Mouse (Mus musculus) erythroblast, embryonic 14.5 days (primary cell): ENCODE measurements around the gene Pex16. TPM values are rescaled to one million over a fixed set of nuclear protein-coding genes. Genes with fewer than 3 reads are reported as not detected.

ENCODE experiments used
- H3K27me3 ChIP-seq: 2 replicates; pipeline ENCODE4 v1.6.1; 2012; ENCODE audit warnings: inconsistent platforms; ENCODE audit not compliant: control insufficient read depth
- H3K36me3 ChIP-seq: 2 replicates; pipeline ENCODE4 v1.6.1; 2012; ENCODE audit warnings: mild to moderate bottlenecking, inconsistent platforms; ENCODE audit not compliant: control insufficient read depth
- H3K4me1 ChIP-seq: 2 replicates; pipeline ENCODE4 v1.6.1; 2012; ENCODE audit warnings: inconsistent platforms; ENCODE audit not compliant: control insufficient read depth
- H3K4me3 ChIP-seq: replicated peaks from 2 replicates; pipeline ENCODE3; 2012; ENCODE audit warnings: moderate library complexity, mild to moderate bottlenecking, inconsistent platforms
- H3K9me3 ChIP-seq: 2 replicates; pipeline ENCODE4 v1.6.1; 2012; ENCODE audit warnings: low read length, inconsistent platforms, mixed read lengths; ENCODE audit not compliant: control insufficient read depth
- GATA1 ChIP-seq: IDR thresholded peaks from 2 replicates; pipeline ENCODE4 v1.6.1; 2012; ENCODE audit warnings: low read length, inconsistent platforms, mixed read lengths
- TAL1 ChIP-seq: IDR thresholded peaks from 3 replicates; pipeline ENCODE4 v1.6.1; 2012; ENCODE audit warnings: low read length, inconsistent platforms, mixed read lengths
- polyA plus RNA-seq: library from polyadenylated mRNA; stranded (reverse); fragments of >175 nt; gene quantifications from 2 replicates; pipeline ENCODE4 v1.2.3, GENCODE M21; 2012

Pex16 gene
- polyA plus RNA-seq, 1 experiment: 2.6 TPM

- Histone ChIP-seq H3K4me3 (no peak overlapping the region), H3K36me3 (peaks cover 47% of the 10 kb centered on the region), H3K4me1 (peaks cover 13% of the 10 kb centered on the region), H3K27me3 (peaks cover 28% of the 10 kb centered on the region), H3K9me3 (peaks cover 2% of the 10 kb centered on the region; the same call in 1 of the 2 replicates)
- TF ChIP-seq GATA1: no peak
- TF ChIP-seq TAL1: no peak
Observed at GRCm38 (mm10) chr2:92384101-92384500, 9.6 kb downstream of the Pex16 start.

GRCm38 (mm10) chr2:92385113-92386051 is 10.9 kb downstream of the Pex16 start:
- TF ChIP-seq GATA1 (no peak), TAL1 (no peak)
- H3K36me3 ChIP-seq: peaks cover 34% of the 10 kb centered on the region
- peaks cover 2% of the 10 kb centered on the region; the same call in 1 of the 2 replicates for H3K9me3 ChIP-seq
- peaks cover 41% of the 10 kb centered on the region for H3K27me3 ChIP-seq
- H3K4me1 ChIP-seq: peaks cover 17% of the 10 kb centered on the region
- no peak overlapping the region for H3K4me3 ChIP-seq

- Histone ChIP-seq H3K4me3 (no peak overlapping the region), H3K36me3 (peaks cover 18% of the 10 kb centered on the region), H3K27me3 (peaks cover 57% of the 10 kb centered on the region), H3K9me3 (peaks cover 2% of the 10 kb centered on the region; the same call in 1 of the 2 replicates), H3K4me1 (peaks cover 17% of the 10 kb centered on the region)
- TF ChIP-seq TAL1 (no peak), GATA1 (no peak)
Observed at GRCm38 (mm10) chr2:92386821-92387570, 12.5 kb downstream of the Pex16 start.

- Histone ChIP-seq H3K4me1 (peaks cover 17% of the 10 kb centered on the region), H3K36me3 (peaks cover 11% of the 10 kb centered on the region), H3K4me3 (no peak overlapping the region), H3K27me3 (peaks cover 63% of the 10 kb centered on the region), H3K9me3 (peaks cover 2% of the 10 kb centered on the region; the same call in 1 of the 2 replicates)
- TF ChIP-seq TAL1 (no peak), GATA1 (no peak)
Observed at GRCm38 (mm10) chr2:92387646-92388045, 13.2 kb downstream of the Pex16 start.

- Histone ChIP-seq H3K9me3 (peaks cover 2% of the 10 kb centered on the region; the same call in 1 of the 2 replicates), H3K4me3 (no peak overlapping the region), H3K27me3 (peaks cover 68% of the 10 kb centered on the region), H3K4me1 (peaks cover 17% of the 10 kb centered on the region), H3K36me3 (peaks cover 7% of the 10 kb centered on the region)
- TF ChIP-seq GATA1 (no peak), TAL1 (no peak)
Observed at GRCm38 (mm10) chr2:92388081-92388517, 13.6 kb downstream of the Pex16 start.

GRCm38 (mm10) chr2:92388891-92389641 is 14.6 kb downstream of the Pex16 start:
- Histone ChIP-seq H3K27me3 (peaks cover 78% of the 10 kb centered on the region), H3K4me3 (peak overlapping the region; percentile 47), H3K36me3 (no peaks in the 10 kb centered on the region; the same call in 1 of the 2 replicates), H3K9me3 (peaks cover 2% of the 10 kb centered on the region; the same call in 1 of the 2 replicates), H3K4me1 (peaks cover 17% of the 10 kb centered on the region)
- no peak for TF ChIP-seq TAL1
- no peak for TF ChIP-seq GATA1

- Histone ChIP-seq H3K9me3 (peaks cover 2% of the 10 kb centered on the region; the same call in 1 of the 2 replicates), H3K27me3 (peaks cover 83% of the 10 kb centered on the region), H3K36me3 (no peaks in the 10 kb centered on the region; the same call in 1 of the 2 replicates), H3K4me3 (no peak overlapping the region), H3K4me1 (peaks cover 11% of the 10 kb centered on the region)
- TF ChIP-seq TAL1 (no peak), GATA1 (no peak)
Observed at GRCm38 (mm10) chr2:92389645-92390044, 15.2 kb downstream of the Pex16 start.

- Histone ChIP-seq H3K4me3 (no peak overlapping the region), H3K4me1 (peaks cover 7% of the 10 kb centered on the region), H3K36me3 (no peaks in the 10 kb centered on the region; the same call in 1 of the 2 replicates), H3K27me3 (peaks cover 91% of the 10 kb centered on the region), H3K9me3 (peaks cover 2% of the 10 kb centered on the region; the same call in 1 of the 2 replicates)
- TF ChIP-seq TAL1 (no peak), GATA1 (no peak)
Observed at GRCm38 (mm10) chr2:92390206-92390930, 15.9 kb downstream of the Pex16 start.
